Comparison of ENCODE assay signal across 17 mouse cellular contexts in the genomic region with DNA sequence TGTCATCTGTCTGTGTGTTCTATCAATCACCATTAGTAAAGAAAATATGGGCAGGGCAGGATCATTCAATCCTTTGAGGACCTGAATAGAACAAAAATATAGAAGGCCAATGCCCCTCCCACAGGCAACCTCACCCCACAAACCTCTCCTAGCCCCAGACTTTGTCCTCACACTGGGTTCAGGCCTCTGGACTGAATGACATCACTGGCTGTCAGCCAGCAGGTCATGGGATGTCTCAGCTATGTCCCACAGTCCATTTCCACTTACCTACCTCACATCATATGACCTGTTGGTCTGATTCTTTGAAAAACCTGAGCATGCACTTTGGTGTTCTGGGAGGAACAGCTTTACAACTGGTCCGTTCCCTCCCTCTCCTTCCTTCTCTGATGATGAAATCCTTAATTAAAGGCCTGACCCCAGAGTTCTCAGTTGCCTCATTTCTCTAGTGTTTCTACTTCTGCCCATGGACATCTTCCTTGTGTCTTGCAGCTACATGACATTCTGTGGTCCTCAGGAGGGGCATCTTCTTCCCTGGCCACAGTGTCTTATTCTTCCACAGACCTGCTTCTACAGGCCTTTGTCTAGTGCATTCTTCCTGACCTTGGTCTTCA. TPM values are rescaled to one million over a fixed set of nuclear protein-coding genes. Genes with fewer than 3 reads are reported as not detected.
DNase-seq lines count a peak whose midpoint lies in the region; ATAC-seq and TF ChIP-seq lines count a peak whose summit lies in the region.
"Had no signal": no experiment of that assay in that cellular context is flagged by ENCODE, and none has a peak within 500 bp of the region (broad histone marks: within the 10 kb centered on the region; RNA-seq: fewer than 3 reads in every experiment).

No protein-coding gene starts in this region.

- no peaks in the 10 kb centered on the region for H3K9me3 ChIP-seq in intestine, embryonic 16.5 days (ENCODE audit: control insufficient read depth, low read length)
- H3K9me3 ChIP-seq in liver, postnatal 0 days (ENCODE audit: low read length), result no peaks in the 10 kb centered on the region
- H3K9me3 ChIP-seq: embryonic facial prominence, embryonic 10.5 days; lung, embryonic 15.5 days; midbrain, embryonic 12.5 days had no signal

- peak overlapping the region; percentile 80 for H3K27ac ChIP-seq in intestine, embryonic 16.5 days (ENCODE audit: low read length)
- peak overlapping the region; percentile 64; the same call in 1 of the 2 replicates for H3K27ac ChIP-seq in liver, postnatal 0 days (ENCODE audit: low read depth)
- H3K27ac ChIP-seq: embryonic facial prominence, embryonic 10.5 days; hindbrain, postnatal 0 days; lung, embryonic 15.5 days; midbrain, embryonic 12.5 days had no signal

- no peak for TF ChIP-seq CTCF in liver, postnatal 0 days (IDR thresholded peaks at IDR 0.05; ENCODE audit: low read depth)

- no peak overlapping the region for H3K4me2 ChIP-seq in intestine, embryonic 16.5 days (ENCODE audit: low read depth, low read length)
- H3K4me2 ChIP-seq in liver, postnatal 0 days (ENCODE audit: low read depth, low read length), result no peak overlapping the region
- H3K4me2 ChIP-seq: lung, embryonic 15.5 days; midbrain, embryonic 12.5 days had no signal

- no peak overlapping the region for H3K4me3 ChIP-seq in intestine, embryonic 16.5 days (ENCODE audit: low read length)
- no peak overlapping the region for H3K4me3 ChIP-seq in liver, postnatal 0 days (ENCODE audit: low read depth, low read length)
- H3K4me3 ChIP-seq: embryonic facial prominence, embryonic 10.5 days; lung, embryonic 15.5 days; midbrain, embryonic 12.5 days had no signal

- peak; percentile 78 for TF ChIP-seq EP300 in liver, postnatal 0 days (IDR thresholded peaks at IDR 0.05; ENCODE audit: low read depth)

- H3K4me1 ChIP-seq in intestine, embryonic 16.5 days (ENCODE audit: control insufficient read depth, insufficient read depth, low read length), result peaks cover 7% of the 10 kb centered on the region; the same call in 1 of the 2 replicates
- peaks cover 20% of the 10 kb centered on the region for H3K4me1 ChIP-seq in liver, postnatal 0 days (ENCODE audit: insufficient read depth)
- H3K4me1 ChIP-seq: lung, embryonic 15.5 days; midbrain, embryonic 12.5 days had no signal

- WGBS in intestine, embryonic 16.5 days, result 64% methylated on average over 1 of the region's 1 CpGs
- WGBS in liver, postnatal 0 days (ENCODE audit: insufficient replicate concordance), result 41% methylated on average over 1 of the region's 1 CpGs

- peak; percentile 93 for ATAC-seq in intestine, embryonic 16.5 days
- ATAC-seq in liver, postnatal 0 days, result peak; percentile 96
- no peak for ATAC-seq in monocyte, adult 5-6 weeks (replicated peaks; ENCODE audit: insufficient number of reproducible peaks, low FRiP score, low TSS enrichment, poor library complexity, severe bottlenecking)
- ATAC-seq: hindbrain, postnatal 0 days had no signal

- H3K27me3 ChIP-seq in intestine, embryonic 16.5 days (replicated peaks; ENCODE audit: control insufficient read depth, insufficient read depth, low read length), result no peaks in the 10 kb centered on the region
- H3K27me3 ChIP-seq in liver, postnatal 0 days (ENCODE audit: insufficient read depth, low read length), result no peaks in the 10 kb centered on the region
- H3K27me3 ChIP-seq: CH12.LX; lung, embryonic 15.5 days; midbrain, embryonic 12.5 days had no signal

- no peaks in the 10 kb centered on the region for H3K36me3 ChIP-seq in intestine, embryonic 16.5 days (ENCODE audit: control insufficient read depth, insufficient read depth, low read length)
- no peaks in the 10 kb centered on the region for H3K36me3 ChIP-seq in liver, postnatal 0 days (replicated peaks; ENCODE audit: insufficient read depth, low read length)
- H3K36me3 ChIP-seq: embryonic facial prominence, embryonic 10.5 days; lung, embryonic 15.5 days; midbrain, embryonic 12.5 days had no signal

- peak; percentile 10 for DNase-seq in adrenal gland, adult 2 months
- no peak for DNase-seq in adrenal gland, postnatal 10 days
- peak; percentile 90 for DNase-seq in kidney, postnatal 14 days
- DNase-seq in liver, postnatal 0 days, result peak; percentile 82
- no peak for DNase-seq in T-cell, adult 2 months (ENCODE audit: low spot score)
- no peak for DNase-seq in embryo, embryonic 9.5 days (ENCODE audit: extremely low spot score)
- DNase-seq: adrenal gland, postnatal 14 days; cerebellum, postnatal 10 days; heart, adult 18-20 months; right cerebral cortex, postnatal 4 days had no signal

- H3K9ac ChIP-seq in intestine, embryonic 16.5 days (ENCODE audit: low read depth, low read length), result no peak overlapping the region
- no peak overlapping the region for H3K9ac ChIP-seq in liver, postnatal 0 days (replicated peaks)
- H3K9ac ChIP-seq: lung, embryonic 15.5 days; midbrain, embryonic 12.5 days had no signal

RNA-seq across cellular contexts. Expression of gene Abhd17c, which starts 19.6 kb away (rescaled TPM):
- 10 to 100 TPM; 31.0 to 32.1 TPM for total RNA-seq in adrenal gland, adult 2 months (2021)
- 43.7 and 45.6 TPM in 2 replicates for polyA plus RNA-seq in adrenal gland, adult 2 months (2012; rRNA removed)
- 10 to 100 TPM; 42.0 to 43.7 TPM for total RNA-seq in adrenal gland, postnatal 10 days (2021)
- polyA plus RNA-seq in intestine, embryonic 16.5 days (2015; fragmentation: Nextera tagmentation; extraction: Ambion mirVana), result 12.5 and 15.1 TPM in 2 replicates
- polyA plus RNA-seq in liver, postnatal 0 days (2015; fragmentation: Nextera tagmentation; extraction: Ambion mirVana), result 36.4 and 37.9 TPM in 2 replicates
- 9.3 to 12.1 TPM (median 10.6 TPM) in 3 replicates for total RNA-seq in monocyte, adult 5-6 weeks (2017)

Comparison
In these comparisons a context has a peak if more than half of its experiments do, and no peak if none do; other contexts are left out.
1. DNase-seq: peak in adrenal gland, adult 2 months (single experiment), kidney, postnatal 14 days (single experiment) and liver, postnatal 0 days (single experiment); none in adrenal gland, postnatal 10 days (single experiment), T-cell, adult 2 months (single experiment) and embryo, embryonic 9.5 days (single experiment).